Mouse (Mus musculus): ENCODE measurements around the gene Spaca1. TPM values are rescaled to one million over a fixed set of nuclear protein-coding genes. Genes with fewer than 3 reads are reported as not detected.
"Not testable (repeated sequence)": the region's sequence is repeated elsewhere in the genome, so short reads cannot be mapped to it uniquely, and the experiment has no call there.

Gene Spaca1
- total RNA-seq (2022) = not detected

DNA sequence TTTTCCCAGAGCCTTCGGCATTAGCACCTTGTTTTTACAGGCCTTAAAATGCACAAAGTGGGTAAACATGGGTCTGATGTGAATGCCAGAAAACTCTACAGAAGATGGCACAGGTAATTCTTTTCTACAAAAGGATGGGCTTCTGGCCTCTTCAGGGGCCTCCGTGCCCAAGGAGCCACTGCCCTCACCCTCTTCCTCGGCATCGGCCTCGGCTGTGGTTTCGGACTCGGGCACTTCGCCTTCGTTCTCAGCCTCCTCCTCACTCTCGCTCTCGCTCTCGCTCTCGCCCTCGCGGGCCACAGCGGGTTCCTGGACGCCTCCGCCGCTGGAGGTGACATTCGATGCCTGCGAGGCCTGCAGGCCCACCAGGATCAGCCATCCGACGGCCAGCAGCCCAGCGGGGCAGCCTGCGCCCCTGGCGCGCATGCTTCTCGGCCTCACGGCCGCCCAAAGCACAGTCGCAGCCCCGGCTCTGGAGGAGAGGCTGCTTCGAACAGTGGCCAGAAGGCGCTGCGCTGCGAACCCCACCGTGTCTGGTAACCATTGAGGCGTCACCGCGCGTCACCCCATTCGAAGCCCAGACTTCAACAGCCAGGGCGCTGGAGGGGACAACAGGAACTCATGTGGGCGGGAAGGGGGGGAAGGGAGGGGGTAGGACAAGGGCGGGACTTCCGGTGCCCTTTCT is at the start of gene Spaca1:
Spaca1 (minus strand) TSS at position 621 of the 685 bp plus-strand sequence.
- no peak for DNase-seq (ENCODE audit: low spot score in 2 of 2)

DNA sequence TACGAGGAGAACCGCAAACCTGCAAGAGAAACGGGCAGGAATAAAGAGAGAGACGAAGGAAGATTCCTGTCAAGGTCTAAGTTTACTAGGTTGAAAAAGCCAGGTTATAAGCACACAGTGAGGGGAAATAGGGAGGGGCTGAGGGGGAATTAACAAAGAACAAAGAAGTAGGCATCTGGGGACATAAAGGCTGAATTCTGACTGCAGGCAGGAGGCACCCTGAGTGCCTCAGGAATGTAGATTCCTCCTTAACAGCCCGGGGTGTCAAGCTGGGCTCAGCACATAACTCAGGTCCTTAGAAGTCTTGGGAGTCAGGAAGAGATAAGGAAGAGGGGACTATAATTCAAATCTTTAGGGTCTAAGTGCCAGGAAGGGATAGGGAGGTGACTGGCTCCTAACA is 37.3 kb upstream of the Spaca1 start:
- not testable (repeated sequence) for DNase-seq (ENCODE audit: low spot score in 2 of 2)

DNA sequence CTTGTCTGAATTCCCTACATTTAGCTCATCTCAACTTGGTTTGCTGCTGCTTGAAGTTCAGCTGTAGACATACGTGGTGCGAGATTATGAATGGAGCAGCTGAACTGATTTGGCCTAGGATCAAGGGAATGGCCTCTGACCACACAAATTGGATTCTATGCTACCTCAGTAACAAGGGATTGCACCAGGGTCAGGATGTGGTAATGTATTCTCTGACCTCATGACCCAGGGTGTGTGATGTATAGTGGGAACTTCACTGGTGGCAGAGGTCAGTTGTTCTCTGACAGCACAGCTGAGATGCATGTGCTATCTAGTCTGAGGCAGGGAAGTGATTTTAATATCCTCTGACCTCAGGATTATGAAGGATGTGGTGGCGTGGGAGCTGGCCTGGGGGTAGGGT is 31.1 kb upstream of the Spaca1 start:
- no peak for DNase-seq (ENCODE audit: low spot score in 2 of 2)

DNA sequence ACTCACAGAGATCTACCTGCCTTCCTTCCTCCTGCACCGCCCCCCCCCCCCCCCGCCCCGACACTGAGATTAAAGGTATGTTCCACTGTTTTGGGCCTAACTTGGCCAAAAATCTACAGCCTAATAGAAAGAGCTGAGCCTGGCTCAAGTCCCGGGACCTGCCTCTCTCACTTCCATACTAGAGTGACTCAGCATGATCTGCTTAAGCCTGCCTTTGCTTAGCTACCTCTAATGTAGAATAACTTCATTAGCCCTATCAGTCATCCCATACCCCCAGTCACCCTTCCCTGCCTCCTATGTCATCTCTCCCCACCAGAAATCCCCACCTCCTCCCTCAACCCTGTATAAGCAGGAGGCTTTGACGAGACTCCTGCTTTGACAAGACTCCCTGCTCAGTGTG is 19.0 kb upstream of the Spaca1 start:
- DNase-seq (ENCODE audit: low spot score in 2 of 2) = no peak

DNA sequence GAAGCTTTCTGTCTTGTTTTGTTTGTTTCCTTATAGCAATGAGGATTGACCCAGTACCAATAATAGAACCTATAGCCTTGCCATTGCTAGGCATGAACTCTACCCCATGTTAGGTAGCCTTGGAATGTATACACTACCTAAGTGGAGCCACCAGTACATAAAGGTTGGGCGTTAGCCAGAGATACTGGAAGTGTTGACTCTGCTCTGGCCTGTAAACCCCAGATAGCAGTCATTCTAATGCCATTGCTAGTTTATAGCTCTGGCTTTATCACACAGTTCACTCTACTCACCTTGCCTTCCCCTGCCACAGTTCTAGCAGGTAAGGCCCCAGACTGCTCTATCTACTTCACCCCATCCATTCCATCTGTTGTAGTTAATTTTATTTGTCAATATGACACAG is 8.3 kb upstream of the Spaca1 start:
- no peak for DNase-seq (ENCODE audit: low spot score in 2 of 2)

DNA sequence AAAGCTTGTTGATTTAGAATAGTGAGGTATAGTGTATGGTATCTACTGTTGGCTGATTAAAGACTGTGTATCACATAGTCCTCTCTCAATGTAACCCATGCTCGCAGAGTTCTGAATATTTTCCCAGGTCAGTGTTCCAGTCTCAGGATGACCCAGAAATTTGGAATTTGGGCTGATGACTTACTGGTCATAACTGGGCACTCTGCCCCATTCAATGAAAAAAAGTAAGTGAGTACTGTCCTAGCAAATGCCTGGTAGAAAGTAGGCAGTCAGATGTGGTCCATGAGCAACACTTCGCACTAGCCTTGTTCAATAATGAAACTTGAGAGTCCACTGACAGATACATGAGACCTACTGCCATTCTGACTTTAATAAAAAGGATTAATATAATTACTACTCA is 23.2 kb downstream of the Spaca1 start:
- no peak for DNase-seq (ENCODE audit: low spot score in 2 of 2)

DNA sequence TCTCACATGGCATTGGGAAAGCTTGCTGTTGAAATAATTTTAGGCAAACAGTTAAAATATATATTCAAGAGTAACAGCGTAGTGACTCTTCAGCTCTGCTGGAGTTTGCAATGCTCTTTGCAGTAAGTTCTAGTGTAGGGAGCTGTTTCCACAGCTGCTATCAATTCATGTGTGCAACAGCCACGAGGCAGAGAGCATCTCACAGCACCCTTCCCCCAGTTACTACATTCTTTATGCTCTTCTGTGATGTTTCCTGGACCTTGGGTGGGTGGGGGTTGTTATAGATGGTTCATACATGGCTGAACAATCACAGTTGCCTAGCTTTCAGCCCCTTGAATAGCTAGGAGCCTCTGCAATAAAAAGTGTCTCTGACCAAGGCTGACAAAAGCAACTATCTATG is 28.5 kb downstream of the Spaca1 start:
- no peak for DNase-seq (ENCODE audit: low spot score in 2 of 2)

DNA sequence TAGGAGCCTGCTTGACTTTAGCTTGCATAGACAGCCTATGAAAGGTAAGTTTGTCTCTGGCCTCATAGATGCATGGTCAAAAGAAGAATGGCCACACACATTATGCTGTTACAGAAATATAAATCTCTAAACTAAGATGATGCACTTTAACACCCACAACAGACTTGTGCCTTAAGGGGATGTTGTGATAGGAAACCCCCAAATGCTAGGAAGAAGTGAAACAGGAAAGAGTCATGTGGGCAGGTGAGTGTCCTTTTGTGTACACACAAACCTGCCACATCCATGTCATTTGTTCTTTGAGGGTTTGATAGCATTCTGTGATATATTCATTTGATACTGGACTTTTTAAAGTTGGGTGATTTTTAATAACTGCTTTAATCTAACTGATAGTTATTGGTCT is 53.6 kb downstream of the Spaca1 start:
- DNase-seq (ENCODE audit: low spot score in 2 of 2) = no peak

DNA sequence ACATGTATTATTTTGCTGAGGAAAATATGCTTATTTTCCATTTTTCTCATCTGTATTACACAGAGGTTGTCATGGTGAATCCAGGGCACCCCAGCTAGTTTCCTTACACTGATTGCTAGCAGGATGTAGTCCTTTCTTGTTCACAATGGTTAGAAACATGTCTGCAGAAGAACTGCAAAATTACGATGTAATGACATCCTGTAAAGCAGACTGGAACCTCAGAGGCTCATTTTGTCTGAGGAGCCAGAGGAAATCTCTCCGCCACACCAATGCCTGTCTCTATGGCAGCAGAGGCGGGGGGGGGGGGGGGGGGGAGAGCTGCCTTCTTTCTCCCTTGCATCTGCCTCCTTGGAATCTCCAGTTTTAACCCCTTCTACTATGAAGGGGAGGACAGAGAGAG is 57.3 kb downstream of the Spaca1 start:
- no peak for DNase-seq (ENCODE audit: low spot score in 2 of 2)

DNA sequence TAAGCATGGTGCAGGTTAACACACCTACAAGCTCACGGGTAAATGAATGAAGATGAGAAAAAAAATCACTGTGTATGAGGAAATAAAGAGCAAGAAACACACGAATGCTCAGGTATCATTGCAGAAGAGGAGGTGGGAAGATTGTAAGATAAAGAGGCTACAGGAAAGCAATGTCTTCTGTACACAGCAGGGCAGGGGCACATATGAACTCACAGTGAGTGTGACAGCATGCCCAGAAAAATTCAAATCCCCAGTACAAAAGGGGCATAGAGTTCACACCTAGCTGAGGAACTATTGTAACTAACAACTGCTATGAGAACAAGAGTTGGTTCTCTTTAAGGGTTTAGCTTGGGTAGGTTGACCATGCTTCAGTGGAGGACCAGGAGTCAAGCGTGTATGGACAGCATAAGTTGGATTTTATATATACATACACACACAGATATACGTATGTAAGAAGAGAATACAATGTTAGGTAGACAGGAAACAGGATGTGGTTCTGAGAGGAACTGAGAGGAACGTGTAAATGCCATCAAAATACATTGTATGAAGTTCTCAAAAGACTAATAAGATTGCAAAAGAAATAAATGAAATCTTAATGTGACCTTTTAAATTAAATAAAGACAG is 61.4 kb downstream of the Spaca1 start:
- DNase-seq (ENCODE audit: low spot score in 2 of 2) = no peak

Other genes with a start within 250 kb of the Spaca1 start
- under 1 TPM; 0.12 to 0.51 (median 0.36) TPM for gene Cnr1, start 125.6 kb downstream of the Spaca1 start, total RNA-seq (2022)

Data from gastrocnemius, adult 8-10 months (tissue).